Mouse (Mus musculus) testis, adult 2 months (tissue): Measurements from ENCODE around the gene Ckm.

Source experiments
- CTCF ChIP-seq: fragments of 200-500 bp; IDR thresholded peaks from 2 replicates; pipeline ENCODE4 v1.5.1; 2012; ENCODE audit warnings: low read depth, mild to moderate bottlenecking, inconsistent platforms, low read length, moderate library complexity; ENCODE audit not compliant: control insufficient read depth, insufficient read depth, insufficient replicate concordance
- POLR2A ChIP-seq: fragments of 200-500 bp; IDR thresholded peaks from 2 replicates; pipeline ENCODE4 v1.6.1; 2012; ENCODE audit warnings: low read depth, mild to moderate bottlenecking, inconsistent platforms, low read length, moderate library complexity; ENCODE audit not compliant: control insufficient read depth

DNA sequence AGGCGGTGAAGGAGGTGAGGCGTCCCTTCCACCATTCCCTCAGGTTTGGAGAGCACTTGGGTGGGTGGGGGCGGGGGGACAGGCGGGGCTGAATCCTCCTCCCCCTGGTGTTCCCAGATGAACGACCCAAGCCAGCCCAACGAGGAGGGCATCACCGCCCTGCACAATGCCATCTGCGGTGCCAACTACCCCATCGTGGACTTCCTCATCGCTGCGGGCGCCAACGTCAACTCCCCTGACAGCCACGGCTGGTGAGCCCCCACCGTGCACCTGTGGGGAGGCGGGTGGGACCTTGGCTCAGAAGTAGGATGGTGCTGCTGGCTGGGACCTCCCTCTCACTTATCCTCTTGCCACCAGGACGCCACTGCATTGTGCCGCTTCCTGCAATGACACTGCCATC, 29.2 kb upstream of the Ckm start:
- TF ChIP-seq POLR2A (no peak), CTCF (no peak)
